Mouse (Mus musculus): ENCODE results near the gene Pcyox1.

DNA sequence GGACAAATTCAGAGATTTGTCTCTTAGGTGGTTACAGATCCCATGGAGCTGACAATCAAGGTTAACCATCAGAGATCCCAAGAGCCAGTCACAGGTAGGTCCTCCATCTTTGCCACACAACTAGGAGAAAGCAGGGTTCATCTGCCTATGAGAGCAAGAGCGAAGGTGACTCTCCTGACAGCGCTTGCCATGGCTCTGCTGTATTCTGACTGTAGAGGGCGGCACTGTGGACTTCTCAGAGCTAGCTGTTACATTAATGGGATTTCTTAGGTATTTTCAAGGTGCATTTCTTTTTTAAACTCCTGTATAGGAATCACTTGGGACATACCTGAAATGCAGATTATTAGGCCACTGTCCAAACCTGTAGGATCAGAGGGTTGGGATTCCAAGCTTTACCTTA, 42.0 kb downstream of the Pcyox1 start:
- no peak for TF ChIP-seq CTCF (IDR thresholded peaks at IDR 0.05; ENCODE audit: control insufficient read depth, insufficient read depth, insufficient read length)
- TF ChIP-seq MYOG (IDR thresholded peaks at IDR 0.05; ENCODE audit: control insufficient read depth, extremely low read depth, insufficient read length) = no peak
